Mouse (Mus musculus): ENCODE measurements around the gene A930018P22Rik. TPM values are rescaled to one million over a fixed set of nuclear protein-coding genes. Genes with fewer than 3 reads are reported as not detected.
"Not testable (repeated sequence)": the region's sequence is repeated elsewhere in the genome, so short reads cannot be mapped to it uniquely, and the experiment has no call there.

A930018P22Rik gene
- polyA plus RNA-seq, 2 experiments: 0.23 to 0.93 TPM

DNA sequence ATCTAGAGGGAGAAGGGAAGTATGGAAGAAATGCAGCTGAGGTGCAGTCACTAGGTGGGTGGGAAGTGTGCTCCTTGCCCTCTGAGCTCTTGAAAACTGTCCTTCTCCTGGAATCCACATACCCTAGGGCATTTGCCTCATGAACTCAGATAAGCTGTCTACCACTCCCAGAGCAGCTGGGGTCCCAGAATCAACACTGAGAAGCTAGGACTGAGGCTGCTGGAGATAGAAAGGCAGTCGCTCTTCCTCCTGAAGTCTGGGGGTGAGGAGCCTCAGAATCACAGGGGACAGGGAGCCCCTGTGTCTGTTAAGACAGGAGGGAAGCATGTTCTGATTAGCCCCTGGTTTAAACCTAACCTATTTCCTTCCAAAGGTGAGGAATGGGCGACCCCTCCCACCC lies 13.0 kb upstream of the A930018P22Rik start:
- H3K4me2 ChIP-seq (ENCODE audit: low read depth): no peak overlapping the region
- 17% methylated on average over 2 of the region's 2 CpGs for WGBS (ENCODE audit: insufficient replicate concordance)
- no peak overlapping the region for H3K4me3 ChIP-seq (ENCODE audit: insufficient read depth in 1 of 2, low read depth in 2 of 2, low read length in 2 of 2)
- H3K27me3 ChIP-seq (ENCODE audit: control insufficient read depth, insufficient read depth, low read length): no peaks in the 10 kb centered on the region
- TF ChIP-seq EP300 (IDR thresholded peaks at IDR 0.05; ENCODE audit: low read depth) (no peak), CTCF (IDR thresholded peaks at IDR 0.05; ENCODE audit: low read depth) (no peak)
- no peak overlapping the region for H3K9ac ChIP-seq (replicated peaks)
- no peak overlapping the region for H3K27ac ChIP-seq
- no peak for DNase-seq (ENCODE audit: low read depth in 3 of 3, low spot score in 3 of 3)
- no peaks in the 10 kb centered on the region for H3K9me3 ChIP-seq (ENCODE audit: control insufficient read depth, low read length)
- peaks cover 9 to 27% of the 10 kb centered on the region in 2 experiments for H3K4me1 ChIP-seq (replicated peaks; ENCODE audit: control insufficient read depth in 2 of 2, insufficient read depth in 2 of 2, low read length in 1 of 2)
- peak; percentile 12; the same call in 1 of the 2 replicates for ATAC-seq (ENCODE audit: insufficient read depth)
- H3K36me3 ChIP-seq (replicated peaks; ENCODE audit: control insufficient read depth, insufficient read depth, low read depth): peaks cover 25% of the 10 kb centered on the region

DNA sequence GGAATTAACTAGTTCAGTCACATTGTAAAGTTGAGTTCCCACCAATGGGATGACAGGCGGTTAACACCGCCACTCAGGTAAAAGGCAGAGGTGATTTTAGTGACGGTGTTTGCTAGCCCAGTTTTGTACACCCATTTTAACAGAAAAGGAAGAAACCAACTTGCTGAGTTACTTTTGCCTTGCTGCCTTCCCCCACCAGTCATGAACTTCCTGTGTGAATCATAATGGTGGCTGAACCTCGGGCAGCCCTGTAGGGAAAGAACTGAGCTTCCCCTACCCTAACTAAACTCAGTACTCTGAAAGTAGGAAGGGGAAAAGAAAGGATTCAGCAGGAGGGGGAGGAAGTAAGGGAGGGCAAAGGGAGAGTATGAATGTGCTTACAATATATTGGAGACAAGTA lies 12.5 kb upstream of the A930018P22Rik start:
- Histone ChIP-seq H3K9me3 (ENCODE audit: control insufficient read depth, low read length) (no peaks in the 10 kb centered on the region), H3K27me3 (ENCODE audit: control insufficient read depth, insufficient read depth, low read length) (no peaks in the 10 kb centered on the region), H3K36me3 (replicated peaks; ENCODE audit: control insufficient read depth, insufficient read depth, low read depth) (peaks cover 24% of the 10 kb centered on the region), H3K27ac (no peak overlapping the region), H3K4me2 (ENCODE audit: low read depth) (no peak overlapping the region), H3K4me1 (replicated peaks; ENCODE audit: control insufficient read depth in 2 of 2, insufficient read depth in 2 of 2, low read length in 1 of 2) (peaks cover 9 to 24% of the 10 kb centered on the region in 2 experiments), H3K9ac (replicated peaks) (no peak overlapping the region), H3K4me3 (ENCODE audit: insufficient read depth in 1 of 2, low read depth in 2 of 2, low read length in 2 of 2) (no peak overlapping the region)
- ATAC-seq (ENCODE audit: insufficient read depth) (no peak), DNase-seq (ENCODE audit: low read depth in 3 of 3, low spot score in 3 of 3) (no peak)
- 69% methylated on average over 4 of the region's 4 CpGs for WGBS (ENCODE audit: insufficient replicate concordance)
- TF ChIP-seq CTCF (IDR thresholded peaks at IDR 0.05; ENCODE audit: low read depth) (no peak), EP300 (IDR thresholded peaks at IDR 0.05; ENCODE audit: low read depth) (no peak)

DNA sequence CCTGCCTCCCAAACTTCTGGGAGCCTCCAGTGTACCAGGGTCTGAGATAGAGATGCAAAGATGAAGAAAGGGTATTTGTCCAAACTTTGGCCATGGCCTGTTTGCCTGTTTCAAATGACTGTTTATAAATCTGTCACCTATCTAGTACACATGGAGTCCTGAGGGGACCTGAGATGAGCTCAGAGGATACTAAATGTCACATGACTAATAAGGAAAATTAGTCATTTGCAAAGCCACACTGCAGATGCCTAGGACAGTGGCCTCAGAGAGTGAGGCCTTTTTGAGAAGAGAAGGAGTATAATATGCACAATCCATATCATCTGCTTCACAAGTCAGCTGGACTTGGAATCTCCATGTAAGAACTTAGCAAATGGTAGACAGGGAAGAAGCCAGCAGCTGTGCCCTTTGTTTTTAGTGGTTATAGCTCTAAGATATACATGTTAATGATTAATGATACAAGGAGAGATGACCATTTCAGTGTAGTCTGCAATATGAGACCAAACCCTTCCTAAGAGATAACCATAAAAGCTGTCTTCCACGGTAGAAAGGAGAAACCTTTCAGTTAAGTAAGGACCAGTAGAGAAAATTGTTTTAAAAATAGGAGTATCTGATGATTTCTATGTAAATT lies 11.3 kb upstream of the A930018P22Rik start:
- H3K27me3 ChIP-seq (ENCODE audit: control insufficient read depth, insufficient read depth, low read length); H3K27ac ChIP-seq; H3K9me3 ChIP-seq (ENCODE audit: control insufficient read depth, low read length); H3K4me2 ChIP-seq (ENCODE audit: low read depth); H3K9ac ChIP-seq (replicated peaks); H3K4me3 ChIP-seq (ENCODE audit: insufficient read depth in 1 of 2, low read depth in 2 of 2, low read length in 2 of 2); ATAC-seq (ENCODE audit: insufficient read depth); DNase-seq (ENCODE audit: low read depth in 3 of 3, low spot score in 3 of 3): not testable (repeated sequence)
- Histone ChIP-seq H3K4me1 (replicated peaks; ENCODE audit: control insufficient read depth in 2 of 2, insufficient read depth in 2 of 2, low read length in 1 of 2) (peaks cover 9 to 23% of the 10 kb centered on the region in 2 experiments), H3K36me3 (replicated peaks; ENCODE audit: control insufficient read depth, insufficient read depth, low read depth) (peaks cover 15% of the 10 kb centered on the region)
- no CpG with 5 or more reads among the region's 1 CpGs for whole genome bisulfite sequencing (ENCODE audit: insufficient replicate concordance)

DNA sequence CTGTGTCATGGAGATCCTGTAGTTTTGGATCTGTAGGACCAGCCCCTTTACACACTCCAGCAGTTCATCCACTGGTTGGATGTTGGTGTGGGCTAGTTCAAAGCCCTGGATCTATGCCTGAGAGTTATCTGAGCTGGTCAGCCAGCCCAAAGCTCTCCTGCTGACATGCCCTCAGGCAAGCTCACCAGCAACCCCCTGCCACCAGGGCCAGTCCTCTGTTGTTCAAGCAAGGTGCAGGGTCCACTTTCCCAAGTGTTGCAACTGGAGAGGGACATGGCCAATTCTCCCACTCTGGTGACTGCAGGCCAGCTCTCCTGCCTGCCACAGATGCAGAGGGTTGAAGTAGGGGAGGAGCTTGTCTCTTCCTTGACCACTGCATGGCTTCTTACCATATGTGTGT lies 9.0 kb upstream of the A930018P22Rik start:
- not testable (repeated sequence) for DNase-seq (ENCODE audit: low read depth in 3 of 3, low spot score in 3 of 3); H3K9ac ChIP-seq (replicated peaks); H3K4me2 ChIP-seq (ENCODE audit: low read depth); H3K4me3 ChIP-seq (ENCODE audit: insufficient read depth in 1 of 2, low read depth in 2 of 2, low read length in 2 of 2); H3K27ac ChIP-seq; H3K9me3 ChIP-seq (ENCODE audit: control insufficient read depth, low read length); H3K27me3 ChIP-seq (ENCODE audit: control insufficient read depth, insufficient read depth, low read length)
- Histone ChIP-seq H3K4me1 (replicated peaks; ENCODE audit: control insufficient read depth in 2 of 2, insufficient read depth in 2 of 2, low read length in 1 of 2) (peaks cover 5 to 22% of the 10 kb centered on the region in 2 experiments), H3K36me3 (replicated peaks; ENCODE audit: control insufficient read depth, insufficient read depth, low read depth) (peaks cover 11% of the 10 kb centered on the region)
- peak; percentile 55 for ATAC-seq (ENCODE audit: insufficient read depth)

DNA sequence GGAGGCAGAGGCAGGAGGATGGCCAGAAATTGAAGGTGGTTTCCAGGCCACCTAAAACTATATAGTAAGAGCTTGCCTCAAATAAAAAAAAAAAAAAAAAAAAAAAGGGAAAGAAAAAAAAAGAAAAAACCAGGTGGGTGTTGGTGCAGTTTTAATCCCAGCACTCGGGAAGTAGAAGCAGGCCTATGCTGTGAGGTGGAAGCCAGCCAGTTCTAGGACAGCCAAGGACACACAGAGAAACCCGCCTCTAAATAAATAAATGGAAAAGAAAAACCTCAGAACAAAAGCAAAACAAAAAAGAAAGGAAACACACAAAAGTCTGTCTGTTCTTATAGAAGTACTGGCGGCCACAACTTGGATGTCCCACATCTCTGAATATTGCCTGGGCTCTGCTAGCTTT lies 7.7 kb upstream of the A930018P22Rik start:
- TF ChIP-seq EP300 (IDR thresholded peaks at IDR 0.05; ENCODE audit: low read depth) (no peak), CTCF (IDR thresholded peaks at IDR 0.05; ENCODE audit: low read depth) (no peak)
- H3K36me3 ChIP-seq (replicated peaks; ENCODE audit: control insufficient read depth, insufficient read depth, low read depth): peaks cover 11% of the 10 kb centered on the region
- ATAC-seq (ENCODE audit: insufficient read depth) (no peak), DNase-seq (ENCODE audit: low read depth in 3 of 3, low spot score in 3 of 3) (no peak)
- no peaks in the 10 kb centered on the region for H3K9me3 ChIP-seq (ENCODE audit: control insufficient read depth, low read length)
- no peak overlapping the region for H3K4me3 ChIP-seq (ENCODE audit: insufficient read depth in 1 of 2, low read depth in 2 of 2, low read length in 2 of 2)
- no peak overlapping the region for H3K27ac ChIP-seq
- no peaks in the 10 kb centered on the region for H3K27me3 ChIP-seq (ENCODE audit: control insufficient read depth, insufficient read depth, low read length)
- 79% methylated on average over 3 of the region's 3 CpGs for WGBS (ENCODE audit: insufficient replicate concordance)
- no peak overlapping the region for H3K9ac ChIP-seq (replicated peaks)
- H3K4me2 ChIP-seq (ENCODE audit: low read depth): no peak overlapping the region
- peaks cover 2 to 15% of the 10 kb centered on the region in 2 experiments; a peak in 3 of 4 replicates for H3K4me1 ChIP-seq (replicated peaks; ENCODE audit: control insufficient read depth in 2 of 2, insufficient read depth in 2 of 2, low read length in 1 of 2)

DNA sequence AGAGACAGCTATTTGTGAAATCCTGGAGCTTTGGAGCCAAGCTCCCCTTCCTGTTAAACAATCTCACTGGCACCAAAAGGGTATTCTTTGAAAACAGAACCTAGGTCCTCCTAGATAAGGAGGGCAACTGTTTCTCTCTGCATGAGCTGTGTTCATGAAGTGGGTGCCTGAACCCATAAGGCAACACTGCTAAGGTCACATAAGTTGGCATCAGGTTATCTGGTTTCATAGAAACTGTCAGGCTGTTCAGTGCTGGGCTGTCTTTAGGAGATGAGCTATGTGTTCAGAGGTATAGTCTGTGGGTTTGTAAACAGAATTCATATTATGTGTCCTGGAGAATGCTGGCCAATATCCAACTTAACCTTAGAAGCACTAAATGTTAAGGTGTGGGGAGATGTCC lies 5.4 kb upstream of the A930018P22Rik start:
- H3K4me1 ChIP-seq (replicated peaks; ENCODE audit: control insufficient read depth in 2 of 2, insufficient read depth in 2 of 2, low read length in 1 of 2): peaks cover 23 to 28% of the 10 kb centered on the region in 2 experiments
- ATAC-seq (ENCODE audit: insufficient read depth); H3K27ac ChIP-seq; H3K4me2 ChIP-seq (ENCODE audit: low read depth); H3K36me3 ChIP-seq (replicated peaks; ENCODE audit: control insufficient read depth, insufficient read depth, low read depth); H3K9me3 ChIP-seq (ENCODE audit: control insufficient read depth, low read length); H3K4me3 ChIP-seq (ENCODE audit: insufficient read depth in 1 of 2, low read depth in 2 of 2, low read length in 2 of 2); H3K9ac ChIP-seq (replicated peaks); H3K27me3 ChIP-seq (ENCODE audit: control insufficient read depth, insufficient read depth, low read length): not testable (repeated sequence)
- DNase-seq (ENCODE audit: low read depth in 3 of 3, low spot score in 3 of 3): peak in 1 of 3 experiments; percentile 29

Measured in liver, embryonic 14.5 days (tissue).